Mouse (Mus musculus) mesoderm, embryonic 11.5 days (tissue): ENCODE measurements at regions not wholly inside any gene's neighbourhood (a gene's known extent, or its start where the extent isn't known, plus 50 kb on each side); places are given as distances from the start of the nearest gene placed in this dataset.
A peak's percentile ranks its signal among the peaks of the same experiment; 100 is the strongest.

Experiments
- DNase-seq: peaks from one replicate; pipeline ENCODE4 v3.0.0-alpha.2; 2012; ENCODE audit warnings: low read depth, low spot score

GRCm38 (mm10) chr4:135034406-135034805, 86.0 kb upstream of the Runx3 start:
- DNase-seq = peak; percentile 58

GRCm38 (mm10) chr4:135036764-135037163, 83.7 kb upstream of the Runx3 start:
- no peak for DNase-seq

- DNase-seq = no peak
These were observed 81.2 kb upstream of the Runx3 start for GRCm38 (mm10) chr4:135039234-135039633.

- no peak for DNase-seq
These were observed 78.5 kb upstream of the Runx3 start for GRCm38 (mm10) chr4:135041921-135042320.

GRCm38 (mm10) chr4:135042501-135042900, 78.0 kb upstream of the Runx3 start:
- DNase-seq = no peak

- DNase-seq = no peak
These were observed 75.4 kb upstream of the Runx3 start for GRCm38 (mm10) chr4:135045054-135045453.

- DNase-seq = no peak
These were observed 73.8 kb upstream of the Runx3 start for GRCm38 (mm10) chr4:135046619-135047018.

GRCm38 (mm10) chr4:135047251-135047650, 73.2 kb upstream of the Runx3 start:
- no peak for DNase-seq

GRCm38 (mm10) chr4:135047771-135048170, 72.7 kb upstream of the Runx3 start:
- DNase-seq = no peak

GRCm38 (mm10) chr4:135049924-135050323, 70.5 kb upstream of the Runx3 start:
- peak; percentile 25 for DNase-seq

- no peak for DNase-seq
These were observed 69.0 kb upstream of the Runx3 start for GRCm38 (mm10) chr4:135051466-135051865.

GRCm38 (mm10) chr4:135053585-135053984, 66.9 kb upstream of the Runx3 start:
- DNase-seq = no peak

- DNase-seq = no peak
These were observed 66.1 kb upstream of the Runx3 start for GRCm38 (mm10) chr4:135054353-135054752.

GRCm38 (mm10) chr4:135056371-135056770, 64.1 kb upstream of the Runx3 start:
- DNase-seq = no peak

GRCm38 (mm10) chr4:135057286-135057685, 63.2 kb upstream of the Runx3 start:
- DNase-seq = no peak

GRCm38 (mm10) chr4:135058895-135059294, 61.6 kb upstream of the Runx3 start:
- no peak for DNase-seq

GRCm38 (mm10) chr4:135061030-135061743, 59.3 kb upstream of the Runx3 start:
- DNase-seq = no peak

- peak; percentile 88 for DNase-seq
These were observed 53.5 kb upstream of the Runx3 start for GRCm38 (mm10) chr4:135066766-135067479.

GRCm38 (mm10) chr4:135067805-135068204, 52.6 kb upstream of the Runx3 start:
- no peak for DNase-seq

- no peak for DNase-seq
These were observed 50.6 kb upstream of the Runx3 start for GRCm38 (mm10) chr4:135069818-135070217.
